Mouse (Mus musculus) midbrain, postnatal 0 days (tissue): ENCODE measurements around the gene Gna13. TPM values are rescaled to one million over a fixed set of nuclear protein-coding genes. Genes with fewer than 3 reads are reported as not detected.

Source experiments
- ATAC-seq: fragments of 200-750 bp; cut with Nextera tagmentation; 2 replicates; pipeline ENCODE4 v1.8.0; 2017; ENCODE audit warnings: moderate number of reproducible peaks, mild to moderate bottlenecking, moderate TSS enrichment, moderate library complexity; ENCODE audit not compliant: low FRiP score
- DNase-seq: peaks from one replicate; pipeline ENCODE4 v3.0.0-alpha.2; 2015; ENCODE audit warnings: low spot score
- H3K27ac ChIP-seq: fragments of 300-500 bp; sonication (generic); 2 replicates; pipeline ENCODE4 v1.5.1; 2014; ENCODE audit warnings: low read depth, mild to moderate bottlenecking, low read length, mixed read lengths
- H3K27me3 ChIP-seq: fragments of 300-500 bp; sonication (generic); 2 replicates; pipeline ENCODE4 v1.6.1; 2014; ENCODE audit warnings: low read length, control low read depth, mixed read lengths; ENCODE audit not compliant: insufficient read depth
- H3K36me3 ChIP-seq: fragments of 300-500 bp; sonication (generic); 2 replicates; pipeline ENCODE4 v1.6.1; 2014; ENCODE audit warnings: low read length, control low read depth, mixed read lengths; ENCODE audit not compliant: insufficient read depth
- H3K4me1 ChIP-seq: fragments of 300-500 bp; sonication (generic); 2 replicates; pipeline ENCODE4 v1.6.1; 2014; ENCODE audit warnings: mild to moderate bottlenecking, control low read depth, antibody characterized with exemption, low read length, mixed read lengths; ENCODE audit not compliant: insufficient read depth
- H3K4me2 ChIP-seq: fragments of 300-500 bp; sonication (generic); 2 replicates; pipeline ENCODE4 v1.6.1; 2014; ENCODE audit warnings: low read depth, mild to moderate bottlenecking, low read length, mixed read lengths; ENCODE audit not compliant: poor library complexity, severe bottlenecking
- H3K4me3 ChIP-seq: fragments of 300-500 bp; sonication (generic); 2 replicates; pipeline ENCODE4 v1.5.1; 2014; ENCODE audit warnings: low read depth, mild to moderate bottlenecking, low read length, moderate library complexity
- H3K9ac ChIP-seq: fragments of 300-500 bp; sonication (generic); replicated peaks from 2 replicates; pipeline ENCODE4 v1.6.1; 2014; ENCODE audit warnings: mild to moderate bottlenecking, low read length, moderate library complexity, mixed read lengths; ENCODE audit not compliant: poor library complexity, severe bottlenecking
- H3K9me3 ChIP-seq: fragments of 300-500 bp; sonication (generic); 2 replicates; pipeline ENCODE4 v1.6.1; 2016; ENCODE audit warnings: low read length, control low read depth
- CTCF ChIP-seq: IDR thresholded peaks from 2 replicates; pipeline ENCODE4 v1.5.1; 2016; ENCODE audit warnings: antibody characterized with exemption, mild to moderate bottlenecking
- WGBS: fragments of 180-500 bp; shearing (Covaris S2); extraction: QIAGEN DNeasy Blood & Tissue Kit; methylation state at CpG from one replicate; pipeline ENCODE4 v1.1.7; 2014; 5-methylcytosine and 5-hydroxymethylcytosine counted together
- polyA plus RNA-seq: library from polyadenylated mRNA; unstranded; fragments of >200 nt; fragmentation: Nextera tagmentation; extraction: Ambion mirVana; gene quantifications from 2 replicates; pipeline ENCODE4 v1.2.1, GENCODE M21; 2015
- total RNA-seq: library from RNA; depleted of rRNA; stranded (reverse); fragments of >200 nt; gene quantifications from 2 replicates; pipeline ENCODE4 v1.2.3, GENCODE M21; 2014

Gene Gna13
- total and polyA plus RNA-seq, 2 experiments from 2014 or later, result 35.3 to 50.3 TPM

DNA sequence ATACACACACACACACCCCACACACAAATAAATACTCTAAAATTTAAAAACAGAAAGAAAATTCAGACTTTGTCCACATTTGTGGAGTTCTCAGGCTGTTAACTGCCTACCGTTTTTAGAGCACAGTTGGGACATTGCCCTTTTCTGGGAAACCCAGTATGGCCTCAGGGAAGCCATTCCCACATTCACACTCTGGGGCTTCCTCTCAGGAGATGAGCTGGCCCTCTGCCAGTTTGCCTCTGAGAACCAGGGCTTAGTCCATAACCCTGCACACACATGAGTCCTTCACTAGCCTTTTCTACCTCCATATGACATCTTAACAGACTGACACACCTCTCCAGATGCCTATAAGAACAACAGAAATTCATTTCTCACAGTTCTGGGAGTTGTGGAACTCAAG is 60.7 kb downstream of the Gna13 start:
- Histone ChIP-seq H3K4me1 (peaks cover 6% of the 10 kb centered on the region; the same call in 1 of the 2 replicates), H3K4me2 (no peak overlapping the region), H3K27me3 (no peaks in the 10 kb centered on the region), H3K4me3 (no peak overlapping the region), H3K27ac (no peak overlapping the region), H3K36me3 (no peaks in the 10 kb centered on the region), H3K9ac (no peak overlapping the region), H3K9me3 (no peaks in the 10 kb centered on the region)
- 83% methylated on average over 1 of the region's 1 CpGs for WGBS
- no peak for TF ChIP-seq CTCF
- ATAC-seq (no peak), DNase-seq (no peak)

DNA sequence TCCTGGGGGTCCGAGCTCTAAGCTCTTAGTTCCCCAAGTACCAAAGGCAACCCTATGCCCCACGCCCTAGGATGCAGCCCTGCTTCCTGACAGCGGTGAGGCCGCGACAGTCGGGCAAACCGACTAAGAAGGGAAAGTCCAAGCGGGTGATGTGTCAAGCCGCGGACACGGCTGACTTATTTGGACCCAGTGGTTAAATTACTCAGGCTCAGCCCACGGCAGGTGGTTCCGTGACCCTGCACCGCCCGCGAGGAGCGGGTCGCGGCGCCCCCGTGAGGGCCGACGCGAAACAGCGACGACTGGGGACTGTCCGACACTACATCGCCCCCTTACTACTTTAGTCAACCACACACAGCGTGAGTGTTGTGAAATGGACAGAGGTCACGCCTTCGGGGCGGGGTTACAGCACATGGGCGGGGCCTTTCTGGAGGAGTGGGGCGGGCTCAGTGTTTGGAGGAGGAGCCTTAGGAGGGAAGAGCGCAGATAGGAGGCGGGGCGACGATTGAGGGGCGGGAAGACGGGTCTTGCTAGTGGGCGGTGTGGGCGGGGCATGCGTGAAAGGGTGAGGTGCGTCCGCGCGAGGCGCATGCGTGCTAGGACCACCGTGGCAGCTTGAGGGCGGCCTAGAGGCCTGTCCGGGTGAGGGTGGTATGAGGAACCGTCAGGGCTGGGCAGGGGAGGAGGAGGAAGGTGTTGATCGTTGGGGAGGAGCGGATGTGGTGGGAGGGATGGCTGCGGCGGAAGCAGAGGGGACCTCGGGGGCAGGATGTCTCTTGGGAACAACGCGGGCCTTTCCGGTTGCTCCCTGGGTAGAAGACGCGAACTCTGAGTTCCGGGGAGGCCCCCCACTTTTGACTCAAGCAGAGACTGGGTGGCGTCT is 63.0 kb downstream of the Gna13 start, which contains the start of gene Amz2:
Amz2 (plus strand) TSS at position 555 of the 880 bp plus-strand sequence.
- peak within 1 kb of the TSS; percentile 75 for H3K27ac ChIP-seq
- H3K4me3 ChIP-seq, result peak within 1 kb of the TSS; percentile 57
- H3K9ac ChIP-seq, result peak within 1 kb of the TSS; percentile 70
- WGBS, result under 1% methylated on average over 65 of the region's 65 CpGs
- TF ChIP-seq CTCF, result peak; percentile 84
- DNase-seq (peak; percentile 99), ATAC-seq (peak; percentile 96)
- H3K4me2 ChIP-seq, result peak within 1 kb of the TSS; percentile 57
- peaks cover 6% of the 10 kb centered on the region; the same call in 1 of the 2 replicates for H3K4me1 ChIP-seq
- peaks cover 6% of the 10 kb centered on the region for H3K36me3 ChIP-seq
- no peaks in the 10 kb centered on the region for H3K9me3 ChIP-seq
- no peaks in the 10 kb centered on the region for H3K27me3 ChIP-seq

DNA sequence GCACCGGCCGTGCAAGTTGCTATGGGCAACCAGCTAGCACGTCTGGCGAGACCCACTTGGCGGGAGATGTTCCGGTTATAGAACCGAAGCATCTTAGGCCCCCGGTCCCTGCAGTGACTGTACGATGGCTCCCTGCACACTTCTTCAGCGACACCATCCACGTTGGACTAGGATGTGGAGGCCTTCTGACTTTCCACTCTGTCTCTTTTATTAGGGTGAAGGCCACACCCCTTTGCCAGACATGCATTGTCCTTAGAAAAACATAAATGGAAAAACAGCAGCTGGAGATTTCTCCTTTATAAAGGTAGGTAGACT is 63.6 kb downstream of the Gna13 start:
- no peaks in the 10 kb centered on the region for H3K9me3 ChIP-seq
- peak overlapping the region; percentile 75 for H3K27ac ChIP-seq
- ATAC-seq (no peak), DNase-seq (no peak)
- peak overlapping the region; percentile 57 for H3K4me2 ChIP-seq
- no peak for TF ChIP-seq CTCF
- H3K36me3 ChIP-seq, result peaks cover 6% of the 10 kb centered on the region
- peak overlapping the region; percentile 70 for H3K9ac ChIP-seq
- H3K4me1 ChIP-seq, result peaks cover 6% of the 10 kb centered on the region; the same call in 1 of the 2 replicates
- H3K27me3 ChIP-seq, result no peaks in the 10 kb centered on the region
- under 1% methylated on average over 11 of the region's 11 CpGs for WGBS
- H3K4me3 ChIP-seq, result peak overlapping the region; percentile 57

DNA sequence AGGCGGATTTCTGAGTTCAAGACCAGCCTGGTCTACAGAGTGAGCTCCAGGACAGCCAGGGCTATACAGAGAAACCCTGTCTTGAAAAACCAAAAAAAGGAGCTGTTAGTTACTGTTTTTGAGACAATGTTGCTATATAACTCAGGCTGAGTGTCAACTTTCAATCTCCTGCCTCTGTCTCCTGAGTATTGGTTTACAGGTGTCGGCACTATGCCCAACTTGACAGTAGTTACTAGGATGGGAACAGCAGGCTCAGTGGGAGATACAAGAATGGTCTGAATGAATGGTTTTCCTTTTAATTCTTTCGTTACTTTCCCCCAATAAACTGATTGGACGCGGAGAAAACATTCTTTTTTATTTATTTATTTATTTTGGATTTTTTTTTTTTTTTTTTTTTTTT is 64.7 kb downstream of the Gna13 start:
- no peaks in the 10 kb centered on the region for H3K9me3 ChIP-seq
- no peak for TF ChIP-seq CTCF
- peak overlapping the region; percentile 57; the same call in 1 of the 2 replicates for H3K4me3 ChIP-seq
- peak overlapping the region; percentile 57; the same call in 1 of the 2 replicates for H3K4me2 ChIP-seq
- H3K27me3 ChIP-seq, result no peaks in the 10 kb centered on the region
- DNase-seq (no peak), ATAC-seq (no peak)
- peaks cover 7% of the 10 kb centered on the region for H3K36me3 ChIP-seq
- H3K4me1 ChIP-seq, result peaks cover 6% of the 10 kb centered on the region; the same call in 1 of the 2 replicates
- WGBS, result 92% methylated on average over 5 of the region's 5 CpGs
- no peak overlapping the region for H3K9ac ChIP-seq
- no peak overlapping the region for H3K27ac ChIP-seq

DNA sequence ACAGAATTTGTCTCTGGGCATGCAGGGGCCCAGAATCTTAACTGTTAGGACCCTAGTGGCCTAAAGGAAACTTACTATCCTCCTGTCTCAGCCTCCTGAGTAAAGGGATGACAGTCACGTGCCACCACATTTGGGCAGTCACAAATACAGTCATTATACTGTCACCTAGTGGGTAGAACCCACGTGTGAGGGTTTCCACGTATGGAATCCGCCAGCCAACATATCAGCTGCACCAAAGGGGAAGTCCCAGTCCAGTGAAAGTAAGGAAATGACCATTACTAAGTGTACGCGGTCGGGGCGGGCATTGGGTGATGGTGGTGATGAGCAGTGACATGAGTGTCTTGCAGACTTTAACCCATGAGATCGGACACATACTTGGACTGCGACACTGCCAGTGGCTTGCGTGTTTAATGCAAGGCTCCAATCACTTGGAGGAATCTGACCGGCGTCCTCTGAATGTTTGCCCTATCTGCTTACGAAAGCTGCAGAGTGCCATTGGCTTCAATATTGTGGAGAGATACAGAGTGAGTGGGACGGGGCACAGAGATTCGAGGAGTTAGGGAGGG is 71.7 kb downstream of the Gna13 start:
- no peak for DNase-seq
- WGBS, result 94% methylated on average over 16 of the region's 16 CpGs
- H3K4me2 ChIP-seq, result no peak overlapping the region

DNA sequence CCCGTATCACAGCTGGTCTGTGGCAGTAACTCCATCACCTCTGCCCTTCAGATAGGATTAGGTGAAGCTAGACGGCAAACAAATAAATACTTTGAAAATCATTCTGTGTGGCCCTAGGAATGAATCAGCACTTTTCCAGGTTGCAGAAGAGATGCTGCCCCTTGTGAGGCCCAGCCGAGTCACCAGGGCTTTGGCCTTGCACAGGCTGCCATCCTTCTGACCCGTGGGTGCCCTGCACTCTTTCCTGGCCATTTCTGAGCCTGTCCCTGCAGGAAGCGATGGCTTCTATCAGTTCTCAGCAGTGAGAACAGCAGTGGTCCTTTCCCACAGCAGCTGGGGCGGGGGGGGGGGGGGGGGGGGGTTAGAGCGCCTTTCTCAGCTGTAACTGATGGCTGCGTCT is 74.3 kb downstream of the Gna13 start:
- 0 out of 2 replicates have a peak, but pooled peaks cover 2% of the 10 kb centered on the region for H3K4me1 ChIP-seq
- H3K9ac ChIP-seq, result no peak overlapping the region
- H3K36me3 ChIP-seq, result peaks cover 44% of the 10 kb centered on the region
- H3K4me2 ChIP-seq, result no peak overlapping the region
- TF ChIP-seq CTCF, result no peak
- H3K9me3 ChIP-seq, result no peaks in the 10 kb centered on the region
- 69% methylated on average over 7 of the region's 8 CpGs for WGBS
- no peak overlapping the region for H3K27ac ChIP-seq
- no peaks in the 10 kb centered on the region for H3K27me3 ChIP-seq
- no peak for ATAC-seq
- no peak for DNase-seq
- no peak overlapping the region for H3K4me3 ChIP-seq

More for the DNA sequence above, 71.7 kb downstream of the Gna13 start:
- Histone ChIP-seq H3K36me3 (peaks cover 49% of the 10 kb centered on the region), H3K27me3 (no peaks in the 10 kb centered on the region), H3K9me3 (no peaks in the 10 kb centered on the region), H3K27ac (no peak overlapping the region), H3K9ac (no peak overlapping the region), H3K4me1 (no peaks in the 10 kb centered on the region), H3K4me3 (no peak overlapping the region)
- ATAC-seq, result no peak
- no peak for TF ChIP-seq CTCF
